Mouse (Mus musculus) forebrain, embryonic 11.5 days (tissue): ENCODE measurements around the gene Mcidas. TPM values are rescaled to one million over a fixed set of nuclear protein-coding genes. Genes with fewer than 3 reads are reported as not detected.
"Not testable (repeated sequence)": the region's sequence is repeated elsewhere in the genome, so short reads cannot be mapped to it uniquely, and the experiment has no call there.

ENCODE experiments used
- ATAC-seq: fragments of 200-750 bp; cut with Nextera tagmentation; replicated peaks from 2 replicates; pipeline ENCODE4 v1.8.0; 2017; ENCODE audit warnings: moderate TSS enrichment; ENCODE audit not compliant: low FRiP score
- DNase-seq: peaks from one replicate; pipeline ENCODE4 v3.0.0-alpha.2; 2017; ENCODE audit warnings: low spot score
- H3K27ac ChIP-seq: fragments of 300-500 bp; sonication (generic); 2 replicates; pipeline ENCODE4 v1.5.1; 2014; ENCODE audit warnings: low read depth, low read length
- H3K27me3 ChIP-seq: fragments of 300-500 bp; sonication (generic); 2 replicates; pipeline ENCODE4 v1.6.1; 2014; ENCODE audit warnings: mild to moderate bottlenecking, low read length, mixed read lengths; ENCODE audit not compliant: control insufficient read depth, insufficient read depth
- H3K36me3 ChIP-seq: fragments of 300-500 bp; sonication (generic); 2 replicates; pipeline ENCODE4 v1.6.1; 2014; ENCODE audit warnings: mild to moderate bottlenecking, low read length, moderate library complexity, mixed read lengths; ENCODE audit not compliant: control insufficient read depth, insufficient read depth
- H3K4me1 ChIP-seq: fragments of 300-500 bp; sonication (generic); replicated peaks from 2 replicates; pipeline ENCODE4 v1.6.1; 2014; ENCODE audit warnings: low read length, mixed read lengths; ENCODE audit not compliant: control insufficient read depth, insufficient read depth
- H3K4me2 ChIP-seq: fragments of 300-500 bp; sonication (generic); 2 replicates; pipeline ENCODE4 v1.6.1; 2014; ENCODE audit warnings: low read depth, mild to moderate bottlenecking, low read length, moderate library complexity, mixed read lengths; ENCODE audit not compliant: severe bottlenecking
- H3K4me3 ChIP-seq: fragments of 300-500 bp; sonication (generic); 2 replicates; pipeline ENCODE4 v1.5.1; 2014; ENCODE audit warnings: low read depth, low read length
- H3K9ac ChIP-seq: fragments of 300-500 bp; sonication (generic); 2 replicates; pipeline ENCODE4 v1.6.1; 2014; ENCODE audit warnings: low read length
- H3K9me3 ChIP-seq: fragments of 300-500 bp; sonication (generic); 2 replicates; pipeline ENCODE4 v1.6.1; 2016; ENCODE audit warnings: low read length, mixed read lengths; ENCODE audit not compliant: control insufficient read depth
- whole genome bisulfite sequencing: fragments of 180-500 bp; shearing (Covaris S2); extraction: QIAGEN DNeasy Blood & Tissue Kit; methylation state at CpG from one replicate; pipeline ENCODE4 v1.1.7; 2014; 5-methylcytosine and 5-hydroxymethylcytosine counted together
- polyA plus RNA-seq: library from polyadenylated mRNA; unstranded; fragments of >200 nt; fragmentation: Nextera tagmentation; extraction: Ambion mirVana; gene quantifications from 2 replicates; pipeline ENCODE4 v1.2.1, GENCODE M21; 2014

Gene Mcidas
- polyA plus RNA-seq, 1 experiment from 2014 or later = 3.4 TPM

DNA sequence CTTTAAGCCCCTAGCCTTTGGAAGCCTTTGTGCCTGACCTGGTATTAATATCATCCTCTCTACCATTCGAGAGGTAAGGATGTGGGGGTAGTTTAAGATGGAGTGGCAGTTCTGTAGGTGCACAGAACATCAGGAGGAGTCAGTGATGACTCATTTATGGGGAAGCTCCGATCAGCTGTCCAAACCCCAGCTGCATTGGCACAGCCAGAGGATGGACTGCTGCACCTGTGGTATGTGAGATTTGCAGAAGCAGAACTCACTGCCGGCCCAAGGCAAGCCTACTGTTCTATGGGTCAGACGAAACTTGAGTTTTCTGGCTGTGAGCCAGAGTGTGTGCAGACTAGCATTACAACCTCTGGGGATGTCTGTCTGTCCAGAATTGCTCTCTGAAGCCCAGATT, 2.8 kb downstream of the Mcidas start:
- H3K4me1 ChIP-seq = peaks cover 9% of the 10 kb centered on the region
- no peak overlapping the region for H3K27ac ChIP-seq
- DNase-seq (no peak), ATAC-seq (no peak)
- no peaks in the 10 kb centered on the region for H3K36me3 ChIP-seq
- peaks cover 82% of the 10 kb centered on the region for H3K27me3 ChIP-seq
- no peak overlapping the region for H3K9ac ChIP-seq
- H3K4me3 ChIP-seq = no peak overlapping the region
- 56% methylated on average over 4 of the region's 4 CpGs for WGBS
- no peaks in the 10 kb centered on the region for H3K9me3 ChIP-seq
- no peak overlapping the region for H3K4me2 ChIP-seq

DNA sequence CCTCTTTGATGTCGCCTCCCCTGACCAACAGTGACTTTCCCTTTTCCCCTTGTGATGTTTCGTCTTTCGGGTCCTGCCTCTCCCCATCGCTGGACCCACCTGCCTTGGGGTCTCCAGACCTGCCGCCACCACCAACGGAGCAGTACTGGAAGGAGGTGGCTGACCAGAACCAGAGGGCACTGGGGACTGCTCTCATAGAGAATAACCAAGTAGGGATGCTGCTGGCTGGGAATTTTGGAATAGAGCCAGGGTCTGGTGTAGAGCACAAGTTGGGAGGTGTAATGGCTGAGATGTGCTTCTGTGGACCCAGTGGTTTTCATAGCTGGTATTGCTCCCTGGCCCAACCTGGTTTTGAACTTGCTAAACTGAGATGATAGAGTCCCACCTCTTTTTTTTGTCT, 3.7 kb downstream of the Mcidas start:
- Histone ChIP-seq H3K36me3 (no peaks in the 10 kb centered on the region), H3K27me3 (peaks cover 77% of the 10 kb centered on the region), H3K4me1 (peaks cover 9% of the 10 kb centered on the region), H3K9me3 (no peaks in the 10 kb centered on the region), H3K27ac (no peak overlapping the region), H3K4me2 (no peak overlapping the region), H3K4me3 (no peak overlapping the region), H3K9ac (no peak overlapping the region)
- DNase-seq (no peak), ATAC-seq (no peak)
- whole genome bisulfite sequencing = 61% methylated on average over 6 of the region's 6 CpGs

GRCm38 (mm10) chr13:112998427-112999201, 5.0 kb downstream of the Mcidas start:
- WGBS = under 1% methylated on average over 46 of the region's 46 CpGs
- Histone ChIP-seq H3K4me3 (peak overlapping the region; percentile 32), H3K9me3 (no peaks in the 10 kb centered on the region), H3K4me1 (peaks cover 6% of the 10 kb centered on the region), H3K27ac (no peak overlapping the region), H3K27me3 (peaks cover 66% of the 10 kb centered on the region), H3K4me2 (peak overlapping the region; percentile 63), H3K9ac (peak overlapping the region; percentile 42), H3K36me3 (no peaks in the 10 kb centered on the region)
- peak; percentile 66 for DNase-seq
- peak; percentile 20; the same call in 1 of the 2 replicates for ATAC-seq

DNA sequence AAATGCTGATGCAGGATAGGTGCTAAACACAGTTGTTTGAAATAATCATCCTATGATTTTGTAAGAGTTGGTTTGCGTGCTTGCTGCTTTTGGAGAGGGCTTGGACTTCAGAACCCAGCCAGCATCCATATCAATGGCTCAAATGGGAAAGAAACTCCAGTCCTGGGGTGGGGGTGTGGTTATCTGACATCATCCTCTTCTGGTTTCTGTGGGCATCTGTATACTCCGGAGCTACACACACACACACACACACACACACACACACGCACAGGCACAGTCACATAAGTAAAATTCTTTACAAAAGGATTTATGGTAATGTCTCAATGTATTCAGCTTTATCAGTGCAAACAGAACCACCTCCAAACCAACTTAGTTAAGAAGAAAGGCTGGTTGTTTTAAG, 6.4 kb downstream of the Mcidas start:
- H3K36me3 ChIP-seq = no peaks in the 10 kb centered on the region
- no peak for ATAC-seq

GRCm38 (mm10) chr13:113000576-113001318, 7.1 kb downstream of the Mcidas start:
- H3K36me3 ChIP-seq = no peaks in the 10 kb centered on the region
- peaks cover 45% of the 10 kb centered on the region for H3K27me3 ChIP-seq
- H3K4me2 ChIP-seq = no peak overlapping the region
- DNase-seq (no peak), ATAC-seq (no peak)
- H3K4me1 ChIP-seq = no peaks in the 10 kb centered on the region
- H3K9ac ChIP-seq = no peak overlapping the region
- H3K9me3 ChIP-seq = no peaks in the 10 kb centered on the region
- 73% methylated on average over 9 of the region's 9 CpGs for WGBS
- no peak overlapping the region for H3K4me3 ChIP-seq
- no peak overlapping the region for H3K27ac ChIP-seq

More for the DNA sequence above, 6.4 kb downstream of the Mcidas start:
- DNase-seq = no peak
- H3K4me3 ChIP-seq = no peak overlapping the region
- H3K27me3 ChIP-seq = peaks cover 51% of the 10 kb centered on the region
- WGBS = 77% methylated on average over 3 of the region's 3 CpGs
- H3K4me2 ChIP-seq = no peak overlapping the region
- no peaks in the 10 kb centered on the region for H3K4me1 ChIP-seq
- no peak overlapping the region for H3K27ac ChIP-seq
- no peaks in the 10 kb centered on the region for H3K9me3 ChIP-seq
- no peak overlapping the region for H3K9ac ChIP-seq

DNA sequence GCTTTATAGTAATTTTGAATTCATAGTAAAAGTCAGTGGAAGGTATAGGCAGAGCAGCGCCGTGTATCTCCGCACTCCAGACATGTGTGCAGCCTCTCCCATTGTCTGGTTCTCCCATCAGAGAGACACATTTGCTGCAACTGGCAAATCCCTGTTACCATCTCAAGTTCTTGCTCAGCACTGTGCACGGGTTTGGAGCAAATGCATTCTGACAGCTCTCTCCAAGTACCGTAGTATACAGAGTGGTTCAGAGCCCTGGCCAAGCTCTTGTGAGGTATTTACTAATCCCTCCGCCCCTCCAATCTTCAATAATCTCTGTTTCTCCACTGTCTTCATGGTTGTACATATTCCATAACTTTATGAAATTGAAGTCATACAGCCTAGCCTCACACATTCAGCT, 19.0 kb downstream of the Mcidas start:
- Histone ChIP-seq H3K4me1 (no peaks in the 10 kb centered on the region), H3K36me3 (no peaks in the 10 kb centered on the region), H3K9ac (no peak overlapping the region), H3K4me3 (no peak overlapping the region), H3K27ac (no peak overlapping the region), H3K4me2 (no peak overlapping the region), H3K9me3 (no peaks in the 10 kb centered on the region), H3K27me3 (no peaks in the 10 kb centered on the region)
- ATAC-seq (no peak), DNase-seq (no peak)
- WGBS = 86% methylated on average over 6 of the region's 6 CpGs

DNA sequence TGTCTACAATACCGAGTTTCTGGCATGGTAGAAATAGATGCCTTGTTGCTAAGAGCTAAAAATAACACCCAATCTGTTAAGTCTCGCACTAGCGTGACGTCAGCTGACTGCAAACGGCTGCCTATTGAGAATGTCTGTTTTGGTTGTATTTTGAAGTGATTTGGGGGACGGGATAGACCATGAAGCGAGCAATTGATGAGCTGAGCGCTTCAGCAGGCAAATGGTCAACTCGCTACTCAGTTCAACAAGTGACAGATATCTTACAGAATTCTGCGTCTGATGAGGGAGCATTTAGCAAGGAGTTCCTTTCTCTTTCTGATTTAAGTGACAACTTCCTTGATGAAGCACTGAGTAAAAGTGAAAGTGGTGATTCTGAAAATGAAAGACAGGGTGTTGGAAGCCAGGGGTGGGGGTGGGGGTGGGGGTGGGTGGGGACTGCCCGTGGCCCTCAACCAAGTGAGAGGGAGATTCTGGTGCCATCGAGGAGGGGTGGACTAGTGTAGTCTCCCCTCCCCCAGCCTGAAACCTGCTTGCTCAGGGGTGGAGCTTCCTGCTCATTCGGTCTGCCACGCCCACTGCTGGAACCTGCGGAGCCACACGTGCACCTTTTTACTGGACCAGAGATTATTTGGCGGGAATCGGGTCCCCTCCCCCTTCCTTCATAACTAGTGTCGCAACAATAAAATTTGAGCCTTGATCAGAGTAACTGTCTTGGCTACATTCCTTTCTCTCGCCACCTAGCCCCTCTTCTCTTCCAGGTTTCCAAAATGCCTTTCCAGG, 19.7 kb downstream of the Mcidas start:
- H3K36me3 ChIP-seq, H3K9ac ChIP-seq, ATAC-seq, H3K27ac ChIP-seq, H3K27me3 ChIP-seq, H3K4me3 ChIP-seq, DNase-seq, H3K4me1 ChIP-seq, H3K4me2 ChIP-seq, H3K9me3 ChIP-seq: not testable (repeated sequence)
- WGBS = 59% methylated on average over 18 of the region's 20 CpGs

GRCm38 (mm10) chr13:113021521-113021920, 27.9 kb downstream of the Mcidas start:
- ATAC-seq = no peak
- WGBS = 75% methylated on average over 2 of the region's 2 CpGs

More at GRCm38 (mm10) chr13:113021521-113021920, 27.9 kb downstream of the Mcidas start:
- H3K4me2 ChIP-seq = no peak overlapping the region
- H3K9ac ChIP-seq = no peak overlapping the region
- H3K27me3 ChIP-seq = no peaks in the 10 kb centered on the region
- H3K9me3 ChIP-seq = no peaks in the 10 kb centered on the region
- H3K36me3 ChIP-seq = no peaks in the 10 kb centered on the region
- H3K27ac ChIP-seq = no peak overlapping the region
- DNase-seq = no peak
- no peaks in the 10 kb centered on the region for H3K4me1 ChIP-seq
- H3K4me3 ChIP-seq = no peak overlapping the region
